Mouse (Mus musculus) midbrain, embryonic 14.5 days (tissue): Measurements from ENCODE around the gene Glra3. TPM values are rescaled to one million over a fixed set of nuclear protein-coding genes. Genes with fewer than 3 reads are reported as not detected.
A peak's percentile ranks its signal among the peaks of the same experiment; 100 is the strongest.

Experiments
- ATAC-seq: fragments of 200-750 bp; cut with Nextera tagmentation; 2 replicates; pipeline ENCODE4 v1.8.0; 2017; ENCODE audit warnings: moderate number of reproducible peaks, moderate library complexity; ENCODE audit not compliant: low FRiP score, low TSS enrichment
- DNase-seq: peaks from one replicate; pipeline ENCODE4 v3.0.0-alpha.2; 2015
- H3K27ac ChIP-seq: fragments of 300-500 bp; sonication (generic); replicated peaks from 2 replicates; pipeline ENCODE4 v1.5.1; 2014; ENCODE audit warnings: mild to moderate bottlenecking, low read depth, low read length, moderate library complexity
- H3K27me3 ChIP-seq: fragments of 300-500 bp; sonication (generic); 2 replicates; pipeline ENCODE4 v1.6.1; 2014; ENCODE audit warnings: low read length, control low read depth, mixed read lengths; ENCODE audit not compliant: control insufficient read depth, insufficient read depth
- H3K36me3 ChIP-seq: fragments of 300-500 bp; sonication (generic); 2 replicates; pipeline ENCODE4 v1.6.1; 2014; ENCODE audit warnings: low read length, control low read depth; ENCODE audit not compliant: control insufficient read depth, insufficient read depth
- H3K4me1 ChIP-seq: fragments of 300-500 bp; sonication (generic); 2 replicates; pipeline ENCODE4 v1.6.1; 2014; ENCODE audit warnings: mild to moderate bottlenecking, antibody characterized with exemption, low read length, control low read depth; ENCODE audit not compliant: control insufficient read depth, insufficient read depth
- H3K4me2 ChIP-seq: fragments of 300-500 bp; sonication (generic); 2 replicates; pipeline ENCODE4 v1.6.1; 2014; ENCODE audit warnings: mild to moderate bottlenecking, low read length, moderate library complexity
- H3K4me3 ChIP-seq: fragments of 300-500 bp; sonication (generic); replicated peaks from 2 replicates; pipeline ENCODE4 v1.5.1; 2014; ENCODE audit warnings: low read depth, low read length
- H3K9ac ChIP-seq: fragments of 300-500 bp; sonication (generic); replicated peaks from 2 replicates; pipeline ENCODE4 v1.6.1; 2014; ENCODE audit warnings: mild to moderate bottlenecking, low read length, moderate library complexity
- H3K9me3 ChIP-seq: fragments of 300-500 bp; sonication (generic); 2 replicates; pipeline ENCODE4 v1.6.1; 2016; ENCODE audit warnings: low read length, control low read depth, mixed read lengths; ENCODE audit not compliant: control insufficient read depth
- WGBS: fragments of 180-500 bp; shearing (Covaris S2); extraction: QIAGEN DNeasy Blood & Tissue Kit; methylation state at CpG from one replicate; pipeline ENCODE4 v1.1.7; 2014; 5-methylcytosine and 5-hydroxymethylcytosine counted together
- polyA plus RNA-seq: library from polyadenylated mRNA; unstranded; fragments of >200 nt; fragmentation: Nextera tagmentation; extraction: Ambion mirVana; gene quantifications from 2 replicates; pipeline ENCODE4 v1.2.1, GENCODE M21; 2014

Gene Glra3
- 1.2 and 1.3 TPM in 2 replicates for polyA plus RNA-seq

GRCm38 (mm10) chr8:55939870-55940525 lies at the start of gene Glra3:
TSS of gene Glra3 (plus strand) at chr8:55940460.
- H3K27me3 ChIP-seq = no peaks in the 10 kb centered on the region
- no peaks in the 10 kb centered on the region for H3K9me3 ChIP-seq
- peak; percentile 86 for DNase-seq
- peaks cover 6% of the 10 kb centered on the region; the same call in 1 of the 2 replicates for H3K4me1 ChIP-seq
- WGBS = 8% methylated on average over 11 of the region's 11 CpGs
- no peaks in the 10 kb centered on the region for H3K36me3 ChIP-seq
- H3K27ac ChIP-seq = no peak within 1 kb of the TSS
- H3K9ac ChIP-seq = peak within 1 kb of the TSS; percentile 46; the same call in 1 of the 2 replicates
- peak within 1 kb of the TSS; percentile 34 for H3K4me3 ChIP-seq
- peak within 1 kb of the TSS; percentile 54 for H3K4me2 ChIP-seq
- peak; percentile 97 for ATAC-seq

DNA sequence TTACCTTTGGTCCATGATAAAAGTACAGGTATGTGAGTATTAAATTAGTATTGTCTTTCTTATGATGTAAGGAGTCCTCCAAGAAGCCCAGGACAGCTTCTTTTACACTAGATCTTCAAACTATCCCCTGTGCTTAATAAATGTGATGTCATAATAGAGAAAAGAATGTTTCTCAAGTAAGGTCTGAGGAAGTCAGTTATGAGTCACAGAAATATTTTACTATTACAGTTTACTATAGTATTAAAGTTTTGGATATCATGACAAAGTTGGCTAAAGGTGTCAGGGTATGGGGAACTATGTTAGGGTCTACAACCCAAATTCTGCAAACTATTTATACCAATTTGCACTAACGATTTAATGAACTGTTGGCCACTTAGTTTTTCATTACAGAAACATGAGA lies 33.4 kb upstream of the Glra3 start, which contains the start of gene Adam29:
Gene Adam29, minus strand, starts transcription at position 101 of the 400 bp plus-strand sequence.
- 95% methylated on average over 1 of the region's 1 CpGs for WGBS

GRCm38 (mm10) chr8:55940526-55940880 lies 243 bp downstream of the Glra3 start:
- under 1% methylated on average over 8 of the region's 8 CpGs for WGBS
- ATAC-seq (peak; percentile 83), DNase-seq (peak; percentile 76)
- no peaks in the 10 kb centered on the region for H3K9me3 ChIP-seq
- H3K36me3 ChIP-seq = no peaks in the 10 kb centered on the region
- H3K27ac ChIP-seq = no peak overlapping the region
- H3K27me3 ChIP-seq = no peaks in the 10 kb centered on the region
- H3K4me1 ChIP-seq = peaks cover 6% of the 10 kb centered on the region; the same call in 1 of the 2 replicates
- H3K4me3 ChIP-seq = peak overlapping the region; percentile 34
- H3K4me2 ChIP-seq = peak overlapping the region; percentile 54
- peak overlapping the region; percentile 46; the same call in 1 of the 2 replicates for H3K9ac ChIP-seq

More for the DNA sequence above, 33.4 kb upstream of the Glra3 start, which contains the start of gene Adam29:
- no peak within 1 kb of the TSS for H3K4me3 ChIP-seq
- no peak within 1 kb of the TSS for H3K27ac ChIP-seq
- no peaks in the 10 kb centered on the region for H3K9me3 ChIP-seq
- H3K4me1 ChIP-seq = no peaks in the 10 kb centered on the region
- no peak within 1 kb of the TSS for H3K4me2 ChIP-seq
- no peaks in the 10 kb centered on the region for H3K36me3 ChIP-seq
- H3K27me3 ChIP-seq = no peaks in the 10 kb centered on the region
- no peak within 1 kb of the TSS for H3K9ac ChIP-seq
- ATAC-seq (no peak), DNase-seq (no peak)

DNA sequence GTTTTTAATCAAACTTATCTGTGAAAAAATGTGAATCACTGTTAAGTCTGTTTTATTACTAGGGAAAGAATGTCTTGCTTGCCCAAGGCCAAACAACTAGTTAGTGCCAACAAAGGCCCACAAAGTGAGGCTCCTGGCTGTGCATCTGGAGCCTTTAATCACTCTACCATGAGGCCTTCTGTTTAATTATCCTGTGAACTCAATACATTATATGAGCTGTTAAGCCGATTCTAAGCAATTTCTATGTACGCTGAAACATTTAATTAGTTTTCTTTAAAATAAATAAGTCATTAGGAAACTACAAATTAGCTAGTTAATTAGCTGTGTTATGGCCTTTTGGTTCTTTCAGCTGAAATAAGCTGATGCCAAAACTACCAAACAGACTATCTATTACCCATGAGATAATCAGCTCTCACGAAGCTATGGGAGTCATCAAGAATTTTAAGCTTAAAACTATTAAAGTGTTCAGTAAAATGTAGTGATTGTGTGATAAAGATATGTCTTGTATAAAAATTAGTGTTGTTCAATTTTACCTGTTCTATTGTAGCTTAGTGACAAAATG lies 24.6 kb downstream of the Glra3 start:
- Histone ChIP-seq H3K4me3 (no peak overlapping the region), H3K4me1 (no peaks in the 10 kb centered on the region), H3K9ac (no peak overlapping the region), H3K27me3 (no peaks in the 10 kb centered on the region), H3K9me3 (no peaks in the 10 kb centered on the region), H3K36me3 (no peaks in the 10 kb centered on the region), H3K27ac (no peak overlapping the region), H3K4me2 (no peak overlapping the region)
- ATAC-seq (no peak), DNase-seq (no peak)
- 74% methylated on average over 3 of the region's 3 CpGs for WGBS

DNA sequence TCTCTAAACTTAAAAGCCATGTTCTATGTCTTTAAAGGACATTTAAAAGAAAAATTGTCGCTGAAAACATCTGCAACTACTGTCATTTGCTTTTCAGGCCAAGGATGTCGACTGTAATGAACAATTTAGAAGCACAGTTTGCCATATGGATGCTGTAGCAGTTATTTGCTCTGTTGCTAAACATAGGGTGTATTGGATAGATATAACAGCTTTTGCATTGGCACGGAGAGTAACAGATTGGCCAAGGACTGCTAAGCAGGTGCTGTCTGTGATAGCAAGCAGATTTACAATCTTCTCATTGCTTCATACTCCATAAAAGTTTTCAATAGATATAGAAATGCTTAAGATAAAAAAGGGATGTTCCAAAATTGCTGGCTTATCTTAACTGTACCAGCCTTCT lies 57.6 kb downstream of the Glra3 start:
- ATAC-seq (no peak), DNase-seq (no peak)
- Histone ChIP-seq H3K27ac (no peak overlapping the region), H3K36me3 (no peaks in the 10 kb centered on the region), H3K27me3 (no peaks in the 10 kb centered on the region), H3K4me2 (no peak overlapping the region), H3K9me3 (no peaks in the 10 kb centered on the region), H3K4me3 (no peak overlapping the region), H3K4me1 (no peaks in the 10 kb centered on the region), H3K9ac (no peak overlapping the region)
- WGBS = 82% methylated on average over 3 of the region's 3 CpGs

- H3K4me1 ChIP-seq = no peaks in the 10 kb centered on the region
- H3K27me3 ChIP-seq = no peaks in the 10 kb centered on the region
- H3K9ac ChIP-seq = no peak overlapping the region
- H3K4me3 ChIP-seq = no peak overlapping the region
- H3K36me3 ChIP-seq = no peaks in the 10 kb centered on the region
- WGBS = 78% methylated on average over 2 of the region's 2 CpGs
- H3K9me3 ChIP-seq = no peaks in the 10 kb centered on the region
- no peak overlapping the region for H3K27ac ChIP-seq
- no peak for DNase-seq
- ATAC-seq = no peak
- H3K4me2 ChIP-seq = no peak overlapping the region
Observed at GRCm38 (mm10) chr8:56054324-56054723, 114.1 kb downstream of the Glra3 start.

GRCm38 (mm10) chr8:56063081-56063480 lies 122.8 kb downstream of the Glra3 start:
- Histone ChIP-seq H3K27me3 (no peaks in the 10 kb centered on the region), H3K4me3 (no peak overlapping the region), H3K4me2 (no peak overlapping the region), H3K36me3 (no peaks in the 10 kb centered on the region), H3K27ac (no peak overlapping the region), H3K4me1 (no peaks in the 10 kb centered on the region), H3K9me3 (no peaks in the 10 kb centered on the region), H3K9ac (no peak overlapping the region)
- 22% methylated on average over 3 of the region's 3 CpGs for WGBS
- DNase-seq (peak; percentile 70), ATAC-seq (peak; percentile 62; the same call in 1 of the 2 replicates)

- H3K4me2 ChIP-seq = no peak overlapping the region
- no peak for ATAC-seq
- H3K9me3 ChIP-seq = no peaks in the 10 kb centered on the region
- WGBS = 74% methylated on average over 2 of the region's 2 CpGs
- H3K36me3 ChIP-seq = no peaks in the 10 kb centered on the region
- H3K27ac ChIP-seq = no peak overlapping the region
- H3K4me3 ChIP-seq = no peak overlapping the region
- H3K4me1 ChIP-seq = no peaks in the 10 kb centered on the region
- H3K9ac ChIP-seq = no peak overlapping the region
- no peak for DNase-seq
- H3K27me3 ChIP-seq = no peaks in the 10 kb centered on the region
Observed at GRCm38 (mm10) chr8:56070486-56071254, 130.4 kb downstream of the Glra3 start.
